Mouse (Mus musculus) kidney, postnatal 14 days (tissue): ENCODE results near the gene Robo1.
A peak's percentile ranks its signal among the peaks of the same experiment; 100 is the strongest.

Experiments used
- DNase-seq: peaks from one replicate; pipeline ENCODE4 v3.0.0; 2022; ENCODE audit warnings: mixed read lengths

Robo1 gene

DNA sequence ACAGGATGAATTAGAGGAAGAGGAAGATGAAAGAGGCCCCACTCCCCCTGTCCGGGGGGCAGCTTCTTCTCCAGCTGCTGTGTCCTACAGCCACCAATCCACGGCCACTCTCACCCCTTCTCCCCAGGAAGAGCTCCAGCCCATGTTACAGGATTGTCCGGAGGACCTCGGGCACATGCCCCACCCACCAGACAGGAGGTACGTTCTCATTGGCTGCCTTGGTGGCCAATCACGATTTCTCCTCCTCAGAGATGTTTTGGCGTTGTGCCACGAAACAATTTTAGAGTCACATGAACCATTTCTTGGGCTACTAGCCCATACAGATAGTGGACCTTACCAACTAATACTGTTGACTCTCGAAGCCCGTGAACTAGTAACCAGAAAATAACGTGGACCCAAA, 704.8 kb downstream of the Robo1 start:
- no peak for DNase-seq

DNA sequence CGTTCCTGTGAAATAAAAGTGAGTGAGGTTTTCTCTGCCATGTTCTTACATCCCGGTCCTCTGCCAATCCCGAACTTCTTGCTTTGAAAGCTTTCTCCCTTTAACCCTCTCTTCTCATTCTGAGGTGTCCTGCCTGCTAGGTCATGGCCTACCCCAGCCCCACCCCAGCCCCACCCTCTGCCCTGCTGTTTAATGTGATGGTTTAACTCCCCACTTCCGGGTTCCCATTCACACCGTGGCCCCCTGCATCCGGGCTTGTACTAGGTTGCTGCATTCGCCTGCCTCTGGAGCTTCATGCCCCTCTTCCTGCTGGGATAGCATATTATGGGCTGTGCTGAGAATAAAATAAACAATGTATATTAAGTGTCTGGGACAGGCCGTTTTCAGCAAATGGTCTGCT, 706.4 kb downstream of the Robo1 start:
- DNase-seq: no peak

DNA sequence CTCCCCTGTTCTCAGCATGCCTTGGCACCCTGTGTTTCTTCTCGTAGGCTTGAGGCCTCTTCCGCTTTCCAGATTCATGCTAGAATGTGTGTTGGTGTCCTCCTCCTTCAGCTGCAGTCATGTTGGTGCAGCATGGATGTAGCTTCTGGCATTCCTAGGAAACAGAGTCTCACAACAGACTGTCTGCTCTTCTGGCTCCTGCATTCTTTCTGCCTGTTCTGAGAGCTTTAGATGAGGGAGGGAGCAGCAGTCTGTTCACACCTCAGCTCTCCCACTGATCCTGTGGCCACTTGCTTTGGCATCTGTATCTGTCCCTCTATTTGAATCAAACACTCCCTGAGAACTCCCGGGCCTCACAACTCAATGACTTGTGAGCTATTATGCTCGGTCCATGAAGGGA, 707.9 kb downstream of the Robo1 start:
- DNase-seq: no peak

DNA sequence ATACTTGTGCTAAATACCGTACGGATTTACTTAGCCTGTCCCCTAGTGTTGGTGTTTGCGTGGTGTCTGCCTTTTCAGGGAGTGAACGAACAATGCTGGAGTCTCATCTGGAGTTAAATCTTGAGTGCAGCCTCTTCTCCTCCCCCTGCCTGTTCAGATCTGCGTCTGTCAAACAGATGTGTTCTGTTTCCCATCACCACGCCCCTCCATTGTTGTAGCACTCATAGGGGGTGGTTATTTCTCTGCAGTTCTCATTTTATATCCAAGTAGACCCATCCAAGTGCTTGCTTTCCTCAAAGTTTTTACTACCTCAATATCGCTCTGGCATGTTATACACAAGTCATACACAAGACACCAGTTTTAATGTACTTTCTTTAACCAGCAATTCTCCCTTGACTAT, 708.7 kb downstream of the Robo1 start:
- DNase-seq: no peak

DNA sequence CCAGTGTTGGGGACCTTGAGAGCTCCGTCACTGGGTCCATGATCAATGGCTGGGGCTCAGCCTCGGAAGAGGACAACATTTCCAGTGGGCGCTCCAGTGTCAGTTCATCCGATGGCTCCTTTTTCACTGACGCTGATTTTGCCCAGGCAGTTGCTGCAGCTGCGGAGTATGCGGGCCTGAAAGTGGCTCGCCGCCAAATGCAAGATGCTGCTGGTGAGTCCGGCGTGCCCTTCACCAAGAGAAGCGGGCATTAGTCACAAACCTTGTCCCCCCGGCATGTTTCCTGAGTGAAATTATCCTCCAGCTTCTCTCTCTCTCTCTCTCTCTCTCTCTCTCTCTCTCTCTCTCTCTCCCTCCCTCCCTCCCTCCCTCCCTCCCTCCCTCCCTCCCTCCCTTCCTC, 716.2 kb downstream of the Robo1 start:
- no peak for DNase-seq

DNA sequence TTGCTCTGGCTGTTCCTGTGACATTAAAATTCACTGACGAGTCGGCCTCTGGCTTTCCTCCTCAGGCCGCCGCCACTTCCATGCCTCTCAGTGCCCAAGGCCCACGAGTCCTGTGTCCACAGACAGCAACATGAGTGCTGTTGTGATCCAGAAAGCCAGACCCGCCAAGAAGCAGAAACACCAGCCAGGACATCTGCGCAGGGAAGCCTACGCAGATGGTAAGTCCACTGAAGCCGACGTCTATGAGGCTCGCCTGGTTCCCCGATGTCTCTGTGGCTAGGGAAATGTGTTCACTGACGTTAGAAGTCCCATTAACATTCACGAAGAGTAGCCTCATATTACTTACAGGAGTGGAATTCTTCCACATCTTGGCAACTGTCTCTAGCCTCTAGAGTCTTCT, 719.6 kb downstream of the Robo1 start:
- no peak for DNase-seq

DNA sequence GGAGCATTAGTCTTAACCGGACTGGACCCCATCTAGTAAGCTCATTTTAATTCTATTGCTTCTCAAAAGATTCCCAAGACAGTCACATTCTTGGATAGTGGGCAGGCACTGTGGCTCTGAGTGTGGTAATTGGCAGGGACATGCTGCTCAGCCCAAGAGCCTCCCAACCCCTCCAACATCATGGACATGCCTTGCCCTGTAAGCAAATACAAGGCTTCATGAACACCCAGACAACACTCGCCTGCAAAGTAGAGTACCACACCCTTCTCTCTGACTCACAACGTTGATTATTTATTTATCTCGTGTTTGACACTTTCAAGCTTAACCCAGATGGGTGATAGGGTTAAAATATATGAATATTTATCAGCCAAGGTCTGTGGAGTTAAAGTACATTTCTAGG, 722.9 kb downstream of the Robo1 start:
- no peak for DNase-seq

DNA sequence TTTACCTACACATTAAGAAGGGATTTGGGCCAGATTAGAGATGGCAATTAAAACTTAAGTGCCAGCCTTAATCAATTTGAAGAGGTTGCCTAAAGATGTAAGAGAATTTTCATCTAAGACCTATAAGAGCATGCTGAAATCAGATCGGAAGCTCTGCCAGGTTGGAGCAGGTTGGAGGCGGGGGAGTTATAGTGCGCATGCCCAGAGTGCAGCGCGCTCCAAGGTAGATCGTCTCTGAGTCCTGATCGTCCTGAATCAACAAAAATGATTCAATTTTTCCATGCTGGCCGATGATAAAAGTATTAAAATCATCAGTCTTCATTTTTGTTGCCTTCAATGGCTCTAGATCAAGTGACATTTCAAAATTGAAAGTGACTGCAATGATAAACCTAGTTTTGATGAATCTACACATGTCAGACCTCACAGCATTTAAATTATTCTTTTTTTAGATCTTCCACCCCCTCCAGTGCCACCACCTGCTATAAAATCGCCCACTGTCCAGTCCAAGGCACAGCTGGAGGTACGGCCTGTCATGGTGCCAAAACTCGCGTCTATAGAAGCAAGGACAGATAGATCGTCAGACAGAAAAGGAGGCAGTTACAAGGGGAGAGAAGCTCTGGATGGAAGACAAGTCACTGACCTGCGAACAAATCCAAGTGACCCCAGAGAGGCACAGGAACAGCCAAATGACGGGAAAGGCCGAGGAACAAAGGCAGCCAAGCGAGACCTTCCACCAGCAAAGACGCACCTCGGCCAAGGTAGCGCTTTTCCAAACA, 727.3 kb downstream of the Robo1 start:
- no peak for DNase-seq

DNA sequence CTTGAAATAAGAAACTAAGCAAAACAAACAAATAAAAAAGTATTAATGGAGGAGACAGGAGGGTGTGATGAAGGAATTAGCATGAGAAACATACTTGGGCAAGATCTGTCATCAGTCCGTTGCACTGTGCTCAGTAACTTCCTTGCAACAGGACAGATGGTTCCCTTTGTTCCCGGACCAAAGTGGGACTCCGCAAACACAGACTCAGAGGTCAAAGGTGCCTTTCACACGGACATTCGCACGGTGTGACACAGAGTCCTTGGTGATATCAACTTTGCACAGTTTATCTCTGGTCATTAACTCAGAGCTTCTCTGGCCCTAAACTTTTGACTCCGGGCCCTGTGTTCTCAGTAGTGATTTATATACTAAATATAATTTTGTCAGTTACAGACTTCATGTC, 730.4 kb downstream of the Robo1 start:
- DNase-seq: no peak

DNA sequence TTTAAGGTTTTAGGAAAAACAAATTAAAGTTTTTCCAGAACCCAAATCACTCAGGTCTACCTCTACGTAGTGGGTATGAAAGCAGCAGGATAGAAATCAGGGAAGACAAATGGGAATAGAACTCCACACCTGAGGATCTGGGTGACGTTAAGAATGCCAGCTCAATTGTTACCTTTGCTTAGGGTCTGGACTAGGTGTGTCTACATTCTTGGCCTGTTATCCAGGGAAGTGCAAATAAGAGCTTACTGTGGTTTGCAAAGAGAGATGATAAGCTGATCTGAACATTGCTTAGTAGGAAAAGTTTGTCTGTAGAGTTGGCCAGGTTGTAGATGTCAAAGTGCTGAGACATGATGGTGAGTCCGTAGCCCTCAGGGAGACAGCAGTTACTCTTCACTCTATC, 754.4 kb downstream of the Robo1 start:
- DNase-seq: no peak

DNA sequence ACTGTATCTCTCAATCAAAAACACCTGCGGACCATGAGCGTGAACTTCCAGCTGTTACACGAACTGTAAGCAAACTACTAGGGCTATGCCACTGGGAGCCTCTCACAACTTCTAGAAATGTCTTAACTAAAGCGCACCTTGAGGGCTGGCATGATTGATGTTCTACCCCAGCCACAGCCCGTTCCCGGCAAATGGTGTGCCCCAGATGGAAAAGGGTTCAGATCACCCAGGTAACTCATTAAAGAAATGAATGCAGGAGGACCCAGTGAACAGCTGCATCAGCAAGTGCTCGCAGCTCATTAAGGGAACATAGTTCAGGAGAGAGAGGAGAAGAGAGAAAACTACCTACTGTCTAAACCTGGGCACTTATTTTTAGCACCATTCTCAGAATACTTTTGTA, 759.7 kb downstream of the Robo1 start:
- DNase-seq: peak; percentile 1

DNA sequence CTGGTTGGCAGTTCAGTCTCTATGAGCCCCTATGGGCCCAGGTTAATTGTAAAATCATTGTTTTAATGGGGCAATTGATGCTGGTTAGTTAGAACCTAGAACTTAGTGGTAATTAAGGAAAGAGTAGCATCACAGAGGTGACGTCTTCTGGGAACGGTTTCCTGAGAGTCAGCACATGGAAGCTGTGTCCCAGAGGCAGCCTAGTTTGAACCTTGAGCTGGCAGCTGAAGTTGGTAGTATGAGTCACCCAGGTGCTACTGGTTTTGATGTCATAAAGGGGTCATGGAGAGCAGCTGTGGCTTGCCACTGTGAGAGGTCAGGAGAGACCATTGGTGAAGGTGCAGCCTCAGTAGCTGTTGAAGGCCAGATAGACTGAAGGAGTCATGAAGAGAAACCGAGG, 763.9 kb downstream of the Robo1 start:
- no peak for DNase-seq

DNA sequence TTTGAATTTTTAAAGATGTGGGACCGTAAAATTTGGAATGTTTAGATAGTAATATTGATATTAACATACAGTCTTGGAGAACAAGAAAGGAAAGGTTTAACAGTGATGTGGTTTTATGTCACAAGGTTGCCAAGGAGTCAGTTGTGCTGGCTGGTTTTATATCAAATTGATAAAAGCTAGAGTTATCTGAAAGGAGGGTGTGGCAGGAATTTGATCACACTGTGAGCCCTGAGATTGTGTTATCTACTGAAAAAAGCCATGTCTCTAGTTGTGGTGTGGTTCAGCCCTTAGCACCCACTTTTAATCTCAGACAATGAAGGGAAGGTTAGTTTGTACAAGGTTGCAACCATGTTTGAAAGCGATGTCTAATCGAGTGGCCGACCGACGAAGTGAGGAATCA, 764.8 kb downstream of the Robo1 start:
- no peak for DNase-seq

DNA sequence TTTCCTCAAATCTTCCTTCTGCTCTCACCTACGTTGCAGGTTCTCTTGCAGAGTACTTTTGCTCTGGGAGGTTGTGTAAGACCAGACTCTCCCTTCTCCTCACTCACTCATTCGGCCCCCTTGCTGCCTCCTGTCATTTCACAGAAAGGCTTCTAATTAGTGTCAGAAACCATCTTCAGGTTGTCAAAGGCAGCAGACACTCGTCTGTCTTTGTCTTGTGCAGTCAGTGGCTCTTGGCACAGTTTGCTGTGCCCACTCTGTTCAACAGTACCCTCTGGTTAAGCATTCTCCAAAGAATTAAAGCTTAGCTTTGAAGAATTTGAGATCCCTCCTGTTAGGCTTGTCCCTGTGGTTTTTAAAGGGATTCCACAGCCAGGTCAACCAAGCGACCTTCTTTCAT, 774.3 kb downstream of the Robo1 start:
- no peak for DNase-seq

DNA sequence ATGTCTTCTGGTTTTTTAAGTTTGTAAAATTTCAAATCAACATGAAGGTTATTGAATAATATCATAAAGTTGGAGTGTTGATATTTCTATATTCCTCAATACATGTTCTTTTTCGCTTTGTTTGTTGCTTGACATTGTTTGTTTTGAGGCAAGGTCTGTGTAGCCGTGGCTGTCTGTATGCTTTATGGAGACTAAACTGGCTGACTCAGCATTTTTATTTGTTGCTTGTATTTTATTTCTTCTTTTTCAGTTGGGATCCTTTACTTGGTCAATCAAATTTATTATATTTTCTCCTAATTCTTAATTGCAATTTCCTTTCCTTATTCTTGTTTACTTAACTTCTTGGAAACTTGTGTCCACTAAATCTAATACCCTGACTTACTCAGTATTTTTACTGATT, 775.0 kb downstream of the Robo1 start:
- DNase-seq: no peak
